Mouse (Mus musculus) CD4-positive, CD25-positive, alpha-beta regulatory T cell, adult 9 weeks (primary cell): Measurements from ENCODE around the gene Nkd1. TPM values are rescaled to one million over a fixed set of nuclear protein-coding genes. Genes with fewer than 3 reads are reported as not detected.

Experiments
- polyA plus RNA-seq: library from polyadenylated mRNA; unstranded; fragments of 100-300 nt; shearing (Covaris generic); gene quantifications from one replicate; pipeline ENCODE4 v1.2.1, GENCODE M21; 2017

The Nkd1 gene
- polyA plus RNA-seq, result not detected

GRCm38 (mm10) chr8:88520985-88521527, at the start of gene Nkd1:
Gene Nkd1 (plus strand): TSS chr8:88521354.

DNA sequence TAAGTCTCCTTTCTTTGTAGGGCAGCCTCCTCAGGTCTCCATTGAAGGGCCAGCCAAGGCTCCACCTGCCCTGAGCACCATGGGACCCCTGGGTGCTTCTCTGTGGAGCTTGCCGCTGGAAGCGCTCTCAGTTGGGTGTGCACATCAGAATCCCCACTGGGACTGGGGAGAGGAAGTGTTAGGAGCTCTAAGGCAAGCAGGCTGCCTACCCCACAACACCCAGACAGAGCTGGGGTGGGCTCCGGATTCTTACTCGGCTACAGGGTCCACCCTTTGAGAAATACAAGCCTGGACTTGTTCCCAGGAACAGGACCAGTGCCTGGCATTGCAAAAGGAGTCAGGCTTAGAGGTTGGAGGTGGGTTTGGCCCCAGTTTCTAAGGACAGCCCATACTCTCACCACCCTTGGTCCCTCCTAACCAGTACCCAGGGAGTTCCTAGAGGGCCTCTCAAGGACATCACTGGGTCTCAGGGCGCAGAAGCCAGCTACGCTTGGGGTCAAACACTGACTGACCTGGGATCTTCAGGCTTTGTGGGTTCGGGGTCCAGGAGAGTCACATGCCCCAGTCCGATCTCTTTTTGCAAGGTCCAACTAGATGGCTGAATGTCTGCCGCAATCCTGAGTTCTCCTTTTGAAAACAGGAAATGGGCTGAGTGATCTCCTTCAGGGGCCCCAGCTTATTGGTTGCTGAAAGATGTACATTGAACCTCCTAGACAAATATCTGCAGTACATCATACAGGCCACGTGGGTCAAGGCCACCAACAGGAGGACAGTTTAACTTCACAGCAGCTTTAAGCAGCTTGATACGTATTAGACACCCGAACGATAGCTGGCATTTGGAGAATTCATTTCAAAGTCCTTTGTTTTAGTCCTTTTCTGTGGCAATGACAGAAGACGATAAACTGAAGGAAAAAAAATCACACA, 114.6 kb downstream of the Nkd1 start, which contains the start of gene Snx20:
Snx20 (minus strand) TSS at position 655 of the 924 bp plus-strand sequence.

Other genes starting within 250 kb of the Nkd1 start
- 178 TPM for gene Adcy7, start 249.0 kb upstream of the Nkd1 start, polyA plus RNA-seq
- gene Brd7, start 159.2 kb upstream of the Nkd1 start, polyA plus RNA-seq, result 25.9 TPM
- 15.2 TPM for gene Snx20, start 114.8 kb downstream of the Nkd1 start, polyA plus RNA-seq
- gene Nod2, start 126.0 kb downstream of the Nkd1 start, polyA plus RNA-seq, result 0.42 TPM
- 166 TPM for gene Cyld, start 175.7 kb downstream of the Nkd1 start, polyA plus RNA-seq